Mouse (Mus musculus) lung, adult 2 months (tissue): Measurements from ENCODE around the gene Cdk20.

Experiments
- CTCF ChIP-seq: fragments of 200-500 bp; IDR thresholded peaks from 2 replicates; pipeline ENCODE4 v1.5.1; 2011; ENCODE audit warnings: mild to moderate bottlenecking, low read length, control low read depth; ENCODE audit not compliant: insufficient read depth
- POLR2A ChIP-seq: fragments of 200-500 bp; IDR thresholded peaks from 2 replicates; pipeline ENCODE4 v1.6.1; 2011; ENCODE audit warnings: low read depth, mild to moderate bottlenecking, control low read depth, low read length, borderline replicate concordance; ENCODE audit errors: extremely low read depth

DNA sequence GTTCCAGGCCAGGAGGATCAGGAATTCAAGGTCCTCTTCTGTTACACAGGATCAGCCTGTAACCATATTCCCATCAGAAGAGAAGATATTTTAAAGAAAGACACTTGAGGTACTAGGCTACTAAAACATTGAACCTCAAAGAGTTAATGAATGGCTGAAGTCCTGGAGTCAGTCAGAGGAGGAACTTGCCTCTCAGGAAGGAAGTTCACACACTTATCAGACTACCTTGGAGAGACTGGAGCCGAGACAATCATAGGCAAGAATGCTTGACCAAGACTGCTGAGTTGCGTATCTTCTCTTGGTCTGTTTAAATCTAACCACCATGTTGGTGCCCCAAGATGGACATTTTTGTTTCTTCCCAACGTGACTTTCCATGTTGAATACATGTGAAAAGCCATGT is 32.2 kb upstream of the Cdk20 start:
- TF ChIP-seq CTCF (no peak), POLR2A (no peak)
